Mouse (Mus musculus): ENCODE data around the gene Myo16.

GRCm38 (mm10) chr8:10483841-10484240 lies 330.1 kb downstream of the Myo16 start:
- TF ChIP-seq MAX (IDR thresholded peaks at IDR 0.05) (no peak), CTCF (IDR thresholded peaks at IDR 0.05; ENCODE audit: control insufficient read depth, insufficient read depth, insufficient read length) (no peak), MYOD1 (IDR thresholded peaks at IDR 0.05; ENCODE audit: control insufficient read depth, insufficient read length, low read depth) (no peak), MYOG (IDR thresholded peaks at IDR 0.05; ENCODE audit: control insufficient read depth, extremely low read depth, insufficient read length) (no peak), USF1 (IDR thresholded peaks at IDR 0.05; ENCODE audit: low read depth) (no peak), FOSL1 (IDR thresholded peaks at IDR 0.05; ENCODE audit: insufficient read depth, low read length, poor library complexity, severe bottlenecking) (no peak), CEBPB (IDR thresholded peaks at IDR 0.05; ENCODE audit: low read depth) (no peak)

All from C2C12 (cell line).